Mouse (Mus musculus): ENCODE measurements around the gene Ankle1. TPM values are rescaled to one million over a fixed set of nuclear protein-coding genes. Genes with fewer than 3 reads are reported as not detected.

Ankle1 gene
- total RNA-seq (2021) = under 1 TPM; 0.29 to 0.38 TPM
- long read RNA-seq, experiment 1 = 0 reads
- long read RNA-seq, experiment 2 = 0 reads

- intact Hi-C loops (cut with DNase I) = no loop called here
- DNase-seq (ENCODE audit: low spot score in 2 of 2) = peak; percentile 93
These were observed at the start of gene Ankle1 for GRCm38 (mm10) chr8:71405401-71406098. Ankle1 (plus strand) TSS chr8:71406010.

DNA sequence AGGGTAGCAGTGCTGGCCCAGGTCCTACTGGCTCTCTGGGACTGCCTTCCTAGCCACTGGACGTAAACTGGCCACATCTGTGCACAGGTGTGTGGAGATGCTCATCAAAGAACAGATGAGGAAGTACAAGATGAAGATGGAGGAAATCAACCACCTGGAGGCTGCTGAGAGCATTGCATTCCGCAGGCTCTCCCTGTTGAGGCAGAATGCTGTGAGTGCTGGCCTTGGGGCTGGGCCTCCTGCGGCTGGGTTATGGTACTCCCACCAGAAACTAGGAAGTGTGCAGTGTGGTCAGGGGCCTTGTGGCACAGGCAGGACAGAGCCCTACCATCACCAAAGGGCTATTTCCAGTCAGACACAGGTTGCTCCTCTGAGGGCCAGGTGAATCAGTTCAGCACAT, 47.8 kb upstream of the Ankle1 start:
- DNase-seq (ENCODE audit: low spot score in 2 of 2) = no peak
- intact Hi-C loops (cut with DNase I) = no loop called here

GRCm38 (mm10) chr8:71366771-71367528, 38.9 kb upstream of the Ankle1 start, which contains the start of gene Use1:
Use1 (plus strand) TSS chr8:71366848.
- intact Hi-C loops (cut with DNase I) = no loop called here

GRCm38 (mm10) chr8:71367529-71368176, 38.2 kb upstream of the Ankle1 start:
- DNase-seq (ENCODE audit: low spot score in 2 of 2) = no peak
- intact Hi-C loops (cut with DNase I) = no loop called here

More at GRCm38 (mm10) chr8:71366771-71367528, 38.9 kb upstream of the Ankle1 start, which contains the start of gene Use1:
- peak; percentile 86 to 88 for DNase-seq (ENCODE audit: low spot score in 2 of 2)

DNA sequence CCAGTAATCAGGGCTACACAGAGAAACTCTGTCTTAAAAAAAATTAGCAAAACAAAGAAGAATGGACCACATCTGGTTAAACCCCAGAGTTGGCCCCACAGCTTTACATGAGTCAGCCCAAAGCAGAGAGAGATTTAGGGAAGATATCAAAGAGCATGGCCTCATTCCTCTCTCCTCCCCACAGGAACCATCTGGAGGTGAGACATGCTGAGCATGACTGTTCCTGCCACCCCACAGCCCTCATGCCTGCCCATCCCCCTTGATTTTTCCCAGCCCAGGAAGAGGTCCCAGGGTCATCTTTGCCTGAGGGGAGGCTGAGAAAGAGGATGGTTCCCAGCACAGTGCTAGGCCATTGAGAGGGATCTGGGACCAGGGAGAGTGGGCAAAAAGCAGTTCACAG, 37.4 kb upstream of the Ankle1 start:
- intact Hi-C loops (cut with DNase I) = no loop called here

DNA sequence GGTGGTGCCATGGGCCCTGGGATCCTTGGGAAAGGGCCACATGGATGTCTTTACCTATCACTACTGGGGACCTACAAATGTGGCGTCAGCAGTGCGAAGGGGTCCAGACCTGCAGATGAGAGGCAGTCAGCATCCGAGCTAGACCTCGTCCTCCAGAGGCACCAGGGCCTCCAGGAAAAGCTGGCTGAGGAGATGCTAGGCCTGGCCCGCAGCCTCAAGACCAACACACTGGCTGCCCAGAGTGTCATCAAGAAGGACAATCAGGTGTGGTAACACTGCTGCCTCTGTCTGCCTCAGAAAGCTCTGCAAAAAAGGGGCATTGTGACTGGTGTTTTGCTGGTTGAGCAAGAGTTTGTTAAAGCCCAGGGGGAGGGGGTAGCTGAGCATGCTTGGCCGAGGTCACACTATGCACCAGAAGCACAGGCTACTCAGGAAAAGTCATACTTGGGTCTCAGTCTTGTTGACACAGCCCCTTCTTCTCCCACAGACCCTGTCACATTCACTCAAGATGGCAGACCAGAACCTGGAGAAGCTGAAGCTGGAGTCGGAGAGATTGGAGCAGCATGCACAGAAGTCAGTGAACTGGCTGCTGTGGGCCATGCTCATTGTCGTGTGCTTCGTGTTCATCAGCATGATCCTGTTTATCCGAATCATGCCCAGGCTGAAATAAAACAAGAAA, 36.6 kb upstream of the Ankle1 start:
- DNase-seq (ENCODE audit: low spot score in 2 of 2) = no peak
- intact Hi-C loops (cut with DNase I) = no loop called here

More for the DNA sequence above, 37.4 kb upstream of the Ankle1 start:
- DNase-seq (ENCODE audit: low spot score in 2 of 2) = no peak

GRCm38 (mm10) chr8:71370711-71371235, 35.0 kb upstream of the Ankle1 start:
- DNase-seq (ENCODE audit: low spot score in 2 of 2) = no peak
- intact Hi-C loops (cut with DNase I) = loop anchor here (10.0 kb wide), 1 partner anchor 476 kb away; the partner anchor contains the start of genes Rpl18a and Slc5a5

DNA sequence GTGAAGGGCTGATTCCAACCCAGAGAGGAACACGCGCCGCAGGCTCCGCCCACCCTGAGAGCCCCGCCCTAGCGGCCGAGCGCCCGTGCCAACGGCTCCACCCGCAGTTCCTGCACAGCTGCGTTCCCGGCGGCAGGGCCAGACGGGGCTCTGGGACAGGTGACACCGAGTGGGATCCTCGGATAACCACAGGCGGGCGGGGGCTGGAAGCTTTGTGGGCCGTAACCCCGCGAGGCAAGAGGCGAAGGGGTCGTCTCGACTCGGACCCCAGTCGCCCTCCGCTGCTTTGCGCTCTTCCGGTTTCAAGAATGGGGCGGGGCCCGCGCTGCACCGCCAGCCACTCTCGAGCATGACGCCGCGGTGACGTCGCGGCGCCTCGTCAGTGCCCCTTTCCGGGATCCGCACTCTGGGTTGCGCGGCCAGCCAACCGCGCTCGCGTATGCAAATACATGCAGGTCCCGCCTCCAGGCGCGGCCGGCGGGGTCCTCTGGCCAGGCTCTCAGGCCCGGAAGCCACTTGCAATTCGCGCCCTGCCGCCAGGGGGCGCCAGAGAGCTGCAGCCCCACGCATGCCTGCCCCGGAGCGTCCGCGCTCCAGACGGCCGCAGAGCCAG, 34.5 kb upstream of the Ankle1 start, which contains the start of gene Ocel1:
Gene Ocel1, plus strand, starts transcription at position 63 of the 613 bp plus-strand sequence.
- intact Hi-C loops (cut with DNase I) = loop anchor here (10.0 kb wide), 1 partner anchor 477 kb away; the partner anchor contains the start of genes Rpl18a and Slc5a5
- peak; percentile 98 for DNase-seq (ENCODE audit: low spot score in 2 of 2)

DNA sequence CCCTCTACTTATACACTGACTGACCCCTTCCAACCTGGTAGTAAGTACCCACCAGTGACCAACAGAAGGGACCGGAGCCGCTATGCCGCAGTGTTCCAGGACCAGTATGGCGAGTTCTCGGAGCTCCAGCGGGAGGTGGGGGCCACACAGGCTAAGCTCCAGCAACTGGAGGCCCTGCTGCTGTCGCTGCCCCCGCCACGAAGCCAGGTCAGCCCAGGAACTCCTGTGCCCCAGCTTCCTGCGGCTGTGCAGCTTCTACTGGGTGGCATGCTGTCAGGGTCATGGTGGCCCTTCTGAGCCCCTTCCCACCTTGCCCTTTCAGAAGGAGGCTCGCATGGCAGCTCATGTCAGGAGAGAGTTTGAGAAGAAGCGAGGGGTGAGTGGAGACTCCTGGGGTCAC, 33.4 kb upstream of the Ankle1 start:
- DNase-seq (ENCODE audit: low spot score in 2 of 2) = no peak
- intact Hi-C loops (cut with DNase I) = loop anchor here (10.0 kb wide), 1 partner anchor 478 kb away; the partner anchor contains the start of genes Rpl18a and Slc5a5

GRCm38 (mm10) chr8:71373000-71373399, 32.8 kb upstream of the Ankle1 start:
- intact Hi-C loops (cut with DNase I) = loop anchor here (10.0 kb wide), 1 partner anchor 478 kb away; the partner anchor contains the start of genes Rpl18a and Slc5a5
- no peak for DNase-seq (ENCODE audit: low spot score in 2 of 2)

- intact Hi-C loops (cut with DNase I) = loop anchor here (10.0 kb wide), 1 partner anchor 480 kb away; the partner anchor contains the start of genes Rpl18a and Slc5a5
- no peak for DNase-seq (ENCODE audit: low spot score in 2 of 2)
These were observed 31.1 kb upstream of the Ankle1 start for GRCm38 (mm10) chr8:71374616-71375206.

DNA sequence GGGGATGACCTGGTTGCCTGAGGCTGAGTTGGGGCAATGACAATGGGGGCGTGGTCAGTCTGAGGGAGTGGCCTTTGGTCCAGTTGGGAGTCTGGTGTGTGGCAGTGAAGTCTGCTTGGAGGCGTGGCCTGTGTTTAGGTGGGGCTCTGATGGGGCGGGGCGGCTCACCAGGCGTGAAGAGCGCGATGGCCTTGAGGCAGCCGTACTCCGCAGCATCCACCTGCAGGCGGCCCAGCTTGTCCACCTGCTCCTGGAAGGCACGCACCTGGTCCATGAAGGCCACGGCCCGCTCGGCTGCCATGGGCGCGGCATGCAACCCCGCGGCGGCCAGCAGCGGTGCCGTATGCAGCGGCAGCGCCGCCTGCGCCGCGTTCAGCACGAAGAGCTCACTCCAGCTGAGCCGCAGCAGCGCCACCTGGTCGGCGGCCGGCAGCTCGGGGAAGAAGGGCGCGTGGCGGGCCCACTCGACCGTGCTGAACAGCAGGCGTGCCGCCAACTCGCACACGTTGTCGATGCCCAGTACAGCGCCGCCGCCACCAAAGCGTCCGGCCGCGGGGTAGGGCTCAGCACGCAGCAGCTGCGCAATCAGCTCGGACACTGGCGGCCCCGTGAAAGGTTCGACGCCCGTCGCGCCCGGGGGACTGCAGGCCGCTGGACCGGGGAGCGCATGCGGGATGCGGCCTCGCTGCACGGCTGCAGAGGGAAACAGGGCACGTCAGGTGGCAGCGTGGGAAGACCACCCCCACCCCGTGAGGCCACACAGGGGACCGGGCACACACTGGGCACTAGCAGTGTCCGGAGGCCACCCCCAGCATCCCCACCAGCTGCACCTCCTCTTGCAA, 30.0 kb upstream of the Ankle1 start:
- peak; percentile 71 to 74 for DNase-seq (ENCODE audit: low spot score in 2 of 2)
- intact Hi-C loops (cut with DNase I) = loop anchor here (10.0 kb wide), 1 partner anchor 481 kb away; the partner anchor contains the start of genes Rpl18a and Slc5a5

- DNase-seq (ENCODE audit: low spot score in 2 of 2) = no peak
- intact Hi-C loops (cut with DNase I) = loop anchor here (10.0 kb wide), 1 partner anchor 482 kb away; the partner anchor contains the start of genes Rpl18a and Slc5a5
These were observed 29.3 kb upstream of the Ankle1 start for GRCm38 (mm10) chr8:71376423-71377030.

GRCm38 (mm10) chr8:71379008-71379407, 26.8 kb upstream of the Ankle1 start:
- DNase-seq (ENCODE audit: low spot score in 2 of 2) = no peak
- intact Hi-C loops (cut with DNase I) = loop anchor here (10.0 kb wide), 1 partner anchor 484 kb away; the partner anchor contains the start of genes Rpl18a and Slc5a5

- no peak for DNase-seq (ENCODE audit: low spot score in 2 of 2)
- intact Hi-C loops (cut with DNase I) = loop anchor here (10.0 kb wide), 1 partner anchor 485 kb away; the partner anchor contains the start of genes Rpl18a and Slc5a5
These were observed 26.2 kb upstream of the Ankle1 start for GRCm38 (mm10) chr8:71379512-71380075.

Data from left cerebral cortex, postnatal 14 days (tissue).